Mouse (Mus musculus): ENCODE data around the gene Coro2b.

Coro2b gene

GRCm38 (mm10) chr9:62435613-62436318, 101.1 kb downstream of the Coro2b start:
- peak; percentile 89 for DNase-seq

GRCm38 (mm10) chr9:62432261-62433060, 104.4 kb downstream of the Coro2b start:
- DNase-seq, result no peak

- DNase-seq, result no peak
Observed at GRCm38 (mm10) chr9:62430741-62431140, 106.1 kb downstream of the Coro2b start.

- DNase-seq, result peak; percentile 42
Observed at GRCm38 (mm10) chr9:62427010-62427409, 109.8 kb downstream of the Coro2b start.

DNA sequence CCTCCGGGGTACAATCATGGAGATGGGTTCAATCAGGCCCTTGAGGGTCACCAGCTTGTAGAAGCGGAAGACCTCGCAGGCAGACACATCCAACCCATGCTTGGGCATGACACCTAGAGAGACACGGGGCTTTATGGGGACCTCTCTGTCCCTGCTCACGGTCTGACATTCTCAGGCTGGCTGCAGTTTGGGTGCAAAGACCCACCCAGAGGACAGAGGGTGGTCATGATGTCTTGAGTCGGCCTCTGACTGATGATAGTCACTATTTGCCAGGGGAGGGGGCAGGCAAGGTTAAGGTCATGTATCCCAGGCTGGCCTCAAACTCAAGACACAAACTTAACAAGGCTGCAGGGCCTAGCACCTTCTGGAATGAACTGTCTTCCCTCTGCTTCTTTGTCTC, 110.3 kb downstream of the Coro2b start:
- no peak for DNase-seq

GRCm38 (mm10) chr9:62426021-62426420, 110.8 kb downstream of the Coro2b start:
- peak; percentile 50 for DNase-seq

DNA sequence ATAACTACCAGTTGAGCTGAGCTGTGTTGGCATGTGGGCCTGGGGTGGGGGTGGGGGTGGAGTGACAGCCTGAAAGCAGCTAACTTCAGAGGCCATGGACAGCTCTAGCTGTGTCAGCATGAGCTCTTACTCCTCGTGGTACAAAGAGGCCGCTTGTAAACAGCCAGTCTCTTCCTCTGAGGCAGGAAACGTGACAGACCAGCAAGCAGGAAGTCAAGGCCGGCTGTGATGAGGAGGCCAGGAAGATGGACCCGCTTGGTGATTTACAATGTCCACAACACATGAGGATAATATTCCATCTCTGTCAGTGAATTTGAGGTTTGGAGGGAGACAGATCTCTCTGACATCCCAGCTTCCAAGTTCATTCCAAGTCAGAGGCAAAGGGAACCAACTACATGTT, 111.6 kb downstream of the Coro2b start:
- peak; percentile 58 for DNase-seq

GRCm38 (mm10) chr9:62423871-62424270, 113.0 kb downstream of the Coro2b start:
- DNase-seq, result no peak

- no peak for DNase-seq
Observed at GRCm38 (mm10) chr9:62422926-62423325, 113.9 kb downstream of the Coro2b start.

- no peak for DNase-seq
Observed at GRCm38 (mm10) chr9:62421911-62422310, 114.9 kb downstream of the Coro2b start.

- DNase-seq, result peak; percentile 91
Observed at GRCm38 (mm10) chr9:62421027-62421426, 115.8 kb downstream of the Coro2b start.

- no peak for DNase-seq
Observed at GRCm38 (mm10) chr9:62420261-62420917, 116.5 kb downstream of the Coro2b start.

- DNase-seq, result no peak
Observed at GRCm38 (mm10) chr9:62418742-62419141, 118.1 kb downstream of the Coro2b start.

GRCm38 (mm10) chr9:62407357-62408146, 129.3 kb downstream of the Coro2b start:
- no peak for DNase-seq

DNA sequence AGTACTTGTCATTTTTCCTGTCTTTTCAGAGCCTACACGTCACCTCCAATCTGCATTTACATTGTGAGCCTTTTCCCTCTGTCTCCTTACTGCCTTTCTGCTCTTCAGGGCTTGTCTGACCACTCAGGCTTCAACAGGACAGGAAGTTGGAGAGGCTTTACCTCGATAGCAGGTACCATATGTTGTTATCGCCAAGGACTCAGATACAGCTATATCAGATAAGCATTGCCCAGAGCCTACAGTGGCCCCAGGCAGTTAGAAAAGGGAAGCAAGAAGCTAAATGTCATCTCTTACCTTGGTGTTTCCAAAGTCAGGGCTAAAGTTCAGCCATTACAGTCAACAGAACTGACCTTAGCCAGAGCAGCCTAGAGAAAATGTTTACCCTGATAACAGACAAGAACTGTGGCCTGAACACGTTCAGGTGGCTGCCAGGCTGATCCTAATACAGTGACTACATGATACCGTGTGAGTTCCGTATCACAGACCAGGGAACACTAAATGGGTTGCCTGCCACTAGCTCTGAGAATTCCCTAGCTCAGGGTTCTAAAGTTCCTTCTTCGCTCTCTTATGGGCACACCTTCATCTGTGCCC, 130.3 kb downstream of the Coro2b start:
- no peak for DNase-seq

GRCm38 (mm10) chr9:62401589-62401988, 135.3 kb downstream of the Coro2b start:
- no peak for DNase-seq

- no peak for DNase-seq
Observed at GRCm38 (mm10) chr9:62400531-62401170, 136.2 kb downstream of the Coro2b start.

GRCm38 (mm10) chr9:62394163-62394562, 142.7 kb downstream of the Coro2b start:
- DNase-seq, result no peak

- DNase-seq, result no peak
Observed at GRCm38 (mm10) chr9:62393531-62393930, 143.3 kb downstream of the Coro2b start.

- no peak for DNase-seq
Observed at GRCm38 (mm10) chr9:62389735-62390134, 147.1 kb downstream of the Coro2b start.

- no peak for DNase-seq
Observed at GRCm38 (mm10) chr9:62385727-62386518, 150.9 kb downstream of the Coro2b start.

All from kidney, postnatal 14 days (tissue).